Mouse (Mus musculus): Measurements from ENCODE around the gene Zfp286. TPM values are rescaled to one million over a fixed set of nuclear protein-coding genes. Genes with fewer than 3 reads are reported as not detected.

The Zfp286 gene
- polyA plus RNA-seq, 1 experiment from 2014 or later, result 4.7 TPM

GRCm38 (mm10) chr11:62819059-62819686 lies 29.9 kb upstream of the Zfp286 start:
- Histone ChIP-seq H3K27ac (ENCODE audit: low read length) (peak overlapping the region; percentile 91), H3K9me3 (ENCODE audit: low read length) (no peaks in the 10 kb centered on the region), H3K9ac (replicated peaks; ENCODE audit: low read depth) (no peak overlapping the region), H3K4me3 (ENCODE audit: low read depth, low read length) (no peak overlapping the region), H3K36me3 (ENCODE audit: insufficient read depth, low read length) (no peaks in the 10 kb centered on the region), H3K4me2 (replicated peaks; ENCODE audit: low read depth, low read length) (0 out of 2 replicates have a peak overlapping the region, but pooled peaks have one; percentile 63), H3K4me1 (ENCODE audit: insufficient read depth, low read depth, low read length) (peaks cover 3% of the 10 kb centered on the region; the same call in 1 of the 2 replicates), H3K27me3 (replicated peaks; ENCODE audit: insufficient read depth, low read length) (no peaks in the 10 kb centered on the region)
- TF ChIP-seq CTCF (IDR thresholded peaks at IDR 0.05), result no peak
- TF ChIP-seq EP300 (IDR thresholded peaks at IDR 0.05), result no peak
- DNase-seq (ENCODE audit: low spot score) (no peak), ATAC-seq (no peak)
- WGBS, result 78% methylated on average over 8 of the region's 8 CpGs

GRCm38 (mm10) chr11:62816591-62816990 lies 27.3 kb upstream of the Zfp286 start:
- H3K9ac ChIP-seq (replicated peaks; ENCODE audit: low read depth), result no peak overlapping the region
- no peak overlapping the region for H3K4me2 ChIP-seq (replicated peaks; ENCODE audit: low read depth, low read length)
- TF ChIP-seq CTCF (IDR thresholded peaks at IDR 0.05), result no peak
- no peak for TF ChIP-seq EP300 (IDR thresholded peaks at IDR 0.05)
- no peak overlapping the region for H3K27ac ChIP-seq (ENCODE audit: low read length)
- H3K36me3 ChIP-seq (ENCODE audit: insufficient read depth, low read length), result no peaks in the 10 kb centered on the region
- no peak overlapping the region for H3K4me3 ChIP-seq (ENCODE audit: low read depth, low read length)
- H3K9me3 ChIP-seq (ENCODE audit: low read length), result no peaks in the 10 kb centered on the region
- H3K4me1 ChIP-seq (ENCODE audit: insufficient read depth, low read depth, low read length), result peaks cover 13% of the 10 kb centered on the region; the same call in 1 of the 2 replicates
- DNase-seq (ENCODE audit: low spot score), result no peak
- WGBS, result 26% methylated on average over 6 of the region's 6 CpGs
- ATAC-seq, result no peak
- no peaks in the 10 kb centered on the region for H3K27me3 ChIP-seq (replicated peaks; ENCODE audit: insufficient read depth, low read length)

- H3K4me3 ChIP-seq (ENCODE audit: low read depth, low read length), result no peak overlapping the region
- DNase-seq (ENCODE audit: low spot score) (no peak), ATAC-seq (no peak)
- H3K27me3 ChIP-seq (replicated peaks; ENCODE audit: insufficient read depth, low read length), result no peaks in the 10 kb centered on the region
- H3K4me2 ChIP-seq (replicated peaks; ENCODE audit: low read depth, low read length), result no peak overlapping the region
- no peak overlapping the region for H3K9ac ChIP-seq (replicated peaks; ENCODE audit: low read depth)
- TF ChIP-seq CTCF (IDR thresholded peaks at IDR 0.05) (no peak), EP300 (IDR thresholded peaks at IDR 0.05) (no peak)
- H3K9me3 ChIP-seq (ENCODE audit: low read length), result no peaks in the 10 kb centered on the region
- peaks cover 13% of the 10 kb centered on the region; the same call in 1 of the 2 replicates for H3K4me1 ChIP-seq (ENCODE audit: insufficient read depth, low read depth, low read length)
- 81% methylated on average over 1 of the region's 1 CpGs for WGBS
- H3K36me3 ChIP-seq (ENCODE audit: insufficient read depth, low read length), result no peaks in the 10 kb centered on the region
- no peak overlapping the region for H3K27ac ChIP-seq (ENCODE audit: low read length)
These were observed 26.2 kb upstream of the Zfp286 start for GRCm38 (mm10) chr11:62815438-62815837.

- Histone ChIP-seq H3K9me3 (ENCODE audit: low read length) (no peaks in the 10 kb centered on the region), H3K4me1 (ENCODE audit: insufficient read depth, low read depth, low read length) (peaks cover 13% of the 10 kb centered on the region; the same call in 1 of the 2 replicates), H3K4me3 (ENCODE audit: low read depth, low read length) (no peak overlapping the region), H3K27me3 (replicated peaks; ENCODE audit: insufficient read depth, low read length) (no peaks in the 10 kb centered on the region), H3K36me3 (ENCODE audit: insufficient read depth, low read length) (no peaks in the 10 kb centered on the region), H3K9ac (replicated peaks; ENCODE audit: low read depth) (no peak overlapping the region), H3K27ac (ENCODE audit: low read length) (peak overlapping the region; percentile 70), H3K4me2 (replicated peaks; ENCODE audit: low read depth, low read length) (no peak overlapping the region)
- WGBS, result 27% methylated on average over 4 of the region's 4 CpGs
- TF ChIP-seq CTCF (IDR thresholded peaks at IDR 0.05), result no peak
- TF ChIP-seq EP300 (IDR thresholded peaks at IDR 0.05), result no peak
- ATAC-seq (peak; percentile 8; the same call in 1 of the 2 replicates), DNase-seq (ENCODE audit: low spot score) (peak; percentile 36)
These were observed 25.4 kb upstream of the Zfp286 start for GRCm38 (mm10) chr11:62814625-62815024.

- Histone ChIP-seq H3K4me3 (ENCODE audit: low read depth, low read length) (no peak overlapping the region), H3K4me1 (ENCODE audit: insufficient read depth, low read depth, low read length) (peaks cover 13% of the 10 kb centered on the region; the same call in 1 of the 2 replicates), H3K9ac (replicated peaks; ENCODE audit: low read depth) (no peak overlapping the region), H3K27me3 (replicated peaks; ENCODE audit: insufficient read depth, low read length) (no peaks in the 10 kb centered on the region), H3K4me2 (replicated peaks; ENCODE audit: low read depth, low read length) (no peak overlapping the region), H3K36me3 (ENCODE audit: insufficient read depth, low read length) (no peaks in the 10 kb centered on the region), H3K9me3 (ENCODE audit: low read length) (no peaks in the 10 kb centered on the region), H3K27ac (ENCODE audit: low read length) (peak overlapping the region; percentile 75)
- 35% methylated on average over 6 of the region's 6 CpGs for WGBS
- TF ChIP-seq EP300 (IDR thresholded peaks at IDR 0.05), result peak; percentile 96
- no peak for TF ChIP-seq CTCF (IDR thresholded peaks at IDR 0.05)
- ATAC-seq, result peak; percentile 96
- DNase-seq (ENCODE audit: low spot score), result peak; percentile 88
These were observed 24.8 kb upstream of the Zfp286 start for GRCm38 (mm10) chr11:62813970-62814624.

- H3K9me3 ChIP-seq (ENCODE audit: low read length), result no peaks in the 10 kb centered on the region
- no peak overlapping the region for H3K4me2 ChIP-seq (replicated peaks; ENCODE audit: low read depth, low read length)
- 8% methylated on average over 1 of the region's 1 CpGs for WGBS
- H3K4me1 ChIP-seq (ENCODE audit: insufficient read depth, low read depth, low read length), result peaks cover 13% of the 10 kb centered on the region; the same call in 1 of the 2 replicates
- no peaks in the 10 kb centered on the region for H3K36me3 ChIP-seq (ENCODE audit: insufficient read depth, low read length)
- no peak for DNase-seq (ENCODE audit: low spot score)
- H3K4me3 ChIP-seq (ENCODE audit: low read depth, low read length), result no peak overlapping the region
- ATAC-seq, result no peak
- no peaks in the 10 kb centered on the region for H3K27me3 ChIP-seq (replicated peaks; ENCODE audit: insufficient read depth, low read length)
- TF ChIP-seq CTCF (IDR thresholded peaks at IDR 0.05) (no peak), EP300 (IDR thresholded peaks at IDR 0.05) (no peak)
- H3K27ac ChIP-seq (ENCODE audit: low read length), result peak overlapping the region; percentile 75
- no peak overlapping the region for H3K9ac ChIP-seq (replicated peaks; ENCODE audit: low read depth)
These were observed 24.2 kb upstream of the Zfp286 start for GRCm38 (mm10) chr11:62813497-62813896.

Data from lung, postnatal 0 days (tissue).